Mouse (Mus musculus): ENCODE data around the gene Rnf123. TPM values are rescaled to one million over a fixed set of nuclear protein-coding genes. Genes with fewer than 3 reads are reported as not detected.

The Rnf123 gene
- polyA plus RNA-seq, 2 experiments: 88.2 to 146 TPM

DNA sequence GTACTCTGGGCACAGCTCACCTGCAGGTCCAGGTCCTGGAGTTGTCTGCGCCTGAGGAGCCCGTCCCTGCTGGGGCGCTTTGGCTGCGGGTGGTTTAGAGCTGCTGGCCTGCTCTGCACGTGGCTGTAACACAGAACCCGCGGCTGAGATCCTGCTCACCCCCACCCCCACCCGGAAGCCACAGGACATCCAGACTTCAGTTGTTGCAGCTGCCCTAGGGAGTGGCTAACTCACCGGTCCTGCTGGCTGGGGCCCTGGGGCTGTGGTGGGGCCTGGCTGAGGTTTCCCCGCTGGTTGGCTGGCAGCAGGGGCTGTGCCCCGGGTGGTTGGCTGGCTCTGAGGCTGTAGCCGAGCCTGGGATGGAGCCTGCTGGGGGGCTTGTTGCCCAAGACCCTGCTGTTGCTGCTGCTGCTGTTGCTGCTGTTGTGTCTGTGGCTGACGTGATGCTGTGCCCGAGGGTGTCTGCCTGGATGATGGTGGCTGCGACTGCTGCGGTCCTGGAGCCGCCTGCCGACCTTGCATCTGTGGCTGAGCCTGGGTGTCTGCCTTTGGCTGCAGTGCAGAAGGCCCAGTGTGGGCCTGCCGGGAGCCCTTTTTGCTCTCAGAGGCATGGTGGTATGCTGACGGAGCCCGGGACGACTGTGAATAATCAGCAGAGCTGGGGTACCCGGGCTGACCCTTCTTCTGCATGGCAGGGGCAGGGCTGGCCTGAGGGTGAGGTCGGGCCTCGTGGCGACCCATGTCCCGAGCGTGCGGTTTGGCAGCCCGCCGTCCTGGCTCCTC lies 21.8 kb upstream of the Rnf123 start:
- Histone ChIP-seq H3K36me3 (replicated peaks; ENCODE audit: control insufficient read depth, insufficient read depth, low read depth) (no peaks in the 10 kb centered on the region), H3K4me2 (ENCODE audit: low read depth) (peak overlapping the region; percentile 62), H3K27ac (no peak overlapping the region), H3K4me3 (ENCODE audit: insufficient read depth in 1 of 2, low read depth in 2 of 2, low read length in 2 of 2) (peak overlapping the region; percentile 39 to 40), H3K4me1 (replicated peaks; ENCODE audit: control insufficient read depth in 2 of 2, insufficient read depth in 2 of 2, low read length in 1 of 2) (peaks cover 6% of the 10 kb centered on the region in 2 experiments; a peak in 2 of 4 replicates), H3K9me3 (ENCODE audit: control insufficient read depth, low read length) (no peaks in the 10 kb centered on the region), H3K9ac (replicated peaks) (peak overlapping the region; percentile 59), H3K27me3 (ENCODE audit: control insufficient read depth, insufficient read depth, low read length) (no peaks in the 10 kb centered on the region)
- DNase-seq (ENCODE audit: low read depth in 3 of 3, low spot score in 3 of 3) (peak in 1 of 3 experiments; percentile 45), ATAC-seq (ENCODE audit: insufficient read depth) (peak; percentile 78)
- TF ChIP-seq EP300 (IDR thresholded peaks at IDR 0.05; ENCODE audit: low read depth) (no peak), CTCF (IDR thresholded peaks at IDR 0.05; ENCODE audit: low read depth) (no peak)
- 36% methylated on average over 31 of the region's 31 CpGs for WGBS (ENCODE audit: insufficient replicate concordance)

DNA sequence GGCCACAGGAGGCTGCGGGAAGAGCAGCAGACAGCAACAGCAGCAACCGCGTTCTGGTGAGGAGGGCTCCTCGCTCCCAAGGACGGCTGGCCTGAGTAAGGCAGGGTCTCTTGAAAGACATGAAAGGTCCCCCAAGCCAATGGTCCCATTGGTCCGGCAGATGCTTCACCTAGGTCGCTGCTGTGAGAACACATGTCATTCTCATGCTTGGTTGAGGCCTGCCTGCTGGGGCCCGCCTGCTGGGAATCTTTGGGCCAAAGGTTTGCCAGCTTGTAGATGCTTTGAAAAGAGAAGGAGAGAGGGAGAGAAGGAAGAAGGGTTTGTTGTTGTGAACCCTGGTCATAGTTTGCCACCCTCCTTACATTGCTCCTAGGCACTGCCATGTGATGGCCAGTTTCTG lies 16.5 kb upstream of the Rnf123 start:
- DNase-seq (ENCODE audit: low read depth in 3 of 3, low spot score in 3 of 3) (no peak), ATAC-seq (ENCODE audit: insufficient read depth) (no peak)
- TF ChIP-seq EP300 (IDR thresholded peaks at IDR 0.05; ENCODE audit: low read depth) (no peak), CTCF (IDR thresholded peaks at IDR 0.05; ENCODE audit: low read depth) (no peak)
- Histone ChIP-seq H3K27ac (no peak overlapping the region; the same call in 1 of the 2 replicates), H3K9ac (replicated peaks) (no peak overlapping the region), H3K9me3 (ENCODE audit: control insufficient read depth, low read length) (no peaks in the 10 kb centered on the region), H3K36me3 (replicated peaks; ENCODE audit: control insufficient read depth, insufficient read depth, low read depth) (no peaks in the 10 kb centered on the region), H3K4me3 (ENCODE audit: insufficient read depth in 1 of 2, low read depth in 2 of 2, low read length in 2 of 2) (no peak overlapping the region), H3K4me1 (replicated peaks; ENCODE audit: control insufficient read depth in 2 of 2, insufficient read depth in 2 of 2, low read length in 1 of 2) (peaks cover 26 to 29% of the 10 kb centered on the region in 2 experiments), H3K27me3 (ENCODE audit: control insufficient read depth, insufficient read depth, low read length) (no peaks in the 10 kb centered on the region), H3K4me2 (ENCODE audit: low read depth) (no peak overlapping the region)
- 87% methylated on average over 8 of the region's 8 CpGs for WGBS (ENCODE audit: insufficient replicate concordance)

GRCm38 (mm10) chr9:108095949-108096712 lies 13.0 kb upstream of the Rnf123 start:
- Histone ChIP-seq H3K4me3 (ENCODE audit: insufficient read depth in 1 of 2, low read depth in 2 of 2, low read length in 2 of 2) (peak overlapping the region; percentile 95 to 98), H3K36me3 (replicated peaks; ENCODE audit: control insufficient read depth, insufficient read depth, low read depth) (peaks cover 19% of the 10 kb centered on the region), H3K4me2 (ENCODE audit: low read depth) (peak overlapping the region; percentile 93), H3K9me3 (ENCODE audit: control insufficient read depth, low read length) (no peaks in the 10 kb centered on the region), H3K9ac (replicated peaks) (peak overlapping the region; percentile 85), H3K4me1 (replicated peaks; ENCODE audit: control insufficient read depth in 2 of 2, insufficient read depth in 2 of 2, low read length in 1 of 2) (peaks cover 25 to 27% of the 10 kb centered on the region in 2 experiments), H3K27ac (peak overlapping the region; percentile 96), H3K27me3 (ENCODE audit: control insufficient read depth, insufficient read depth, low read length) (no peaks in the 10 kb centered on the region)
- WGBS (ENCODE audit: insufficient replicate concordance): 39% methylated on average over 10 of the region's 10 CpGs
- ATAC-seq (ENCODE audit: insufficient read depth) (no peak), DNase-seq (ENCODE audit: low read depth in 3 of 3, low spot score in 3 of 3) (no peak)
- peak; percentile 72 for TF ChIP-seq CTCF (IDR thresholded peaks at IDR 0.05; ENCODE audit: low read depth)
- no peak for TF ChIP-seq EP300 (IDR thresholded peaks at IDR 0.05; ENCODE audit: low read depth)

DNA sequence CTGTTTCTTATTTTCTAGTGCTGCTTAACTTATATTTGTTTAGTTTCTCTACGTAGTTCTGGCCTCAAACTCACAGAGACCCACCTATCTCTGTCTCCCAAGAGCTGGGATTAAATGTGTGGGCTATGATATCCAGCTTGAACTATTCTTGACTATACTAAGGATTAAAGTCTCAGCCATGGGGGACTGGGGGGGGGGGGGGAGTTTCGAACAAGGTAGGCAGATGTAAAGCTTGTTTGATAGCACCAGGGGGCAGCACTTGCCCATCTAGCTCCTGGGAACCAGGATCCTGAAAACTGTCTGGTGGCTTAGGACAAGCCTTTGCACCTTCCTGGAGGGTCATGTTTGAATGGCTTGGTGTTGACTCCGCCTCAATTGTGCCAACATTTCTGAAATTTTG lies 12.4 kb upstream of the Rnf123 start:
- ATAC-seq (ENCODE audit: insufficient read depth): peak; percentile 20; the same call in 1 of the 2 replicates
- H3K9me3 ChIP-seq (ENCODE audit: control insufficient read depth, low read length): no peaks in the 10 kb centered on the region
- H3K9ac ChIP-seq (replicated peaks): peak overlapping the region; percentile 85
- TF ChIP-seq EP300 (IDR thresholded peaks at IDR 0.05; ENCODE audit: low read depth): no peak
- peak; percentile 90 for TF ChIP-seq CTCF (IDR thresholded peaks at IDR 0.05; ENCODE audit: low read depth)
- peak overlapping the region; percentile 96 for H3K27ac ChIP-seq
- WGBS (ENCODE audit: insufficient replicate concordance): under 1% methylated on average over 3 of the region's 3 CpGs
- DNase-seq (ENCODE audit: low read depth in 3 of 3, low spot score in 3 of 3): peak; percentile 76 to 82 (median 79)
- peaks cover 25 to 27% of the 10 kb centered on the region in 2 experiments for H3K4me1 ChIP-seq (replicated peaks; ENCODE audit: control insufficient read depth in 2 of 2, insufficient read depth in 2 of 2, low read length in 1 of 2)
- peaks cover 25% of the 10 kb centered on the region for H3K36me3 ChIP-seq (replicated peaks; ENCODE audit: control insufficient read depth, insufficient read depth, low read depth)
- H3K4me3 ChIP-seq (ENCODE audit: insufficient read depth in 1 of 2, low read depth in 2 of 2, low read length in 2 of 2): peak overlapping the region; percentile 95 to 98
- peak overlapping the region; percentile 93 for H3K4me2 ChIP-seq (ENCODE audit: low read depth)
- H3K27me3 ChIP-seq (ENCODE audit: control insufficient read depth, insufficient read depth, low read length): no peaks in the 10 kb centered on the region

DNA sequence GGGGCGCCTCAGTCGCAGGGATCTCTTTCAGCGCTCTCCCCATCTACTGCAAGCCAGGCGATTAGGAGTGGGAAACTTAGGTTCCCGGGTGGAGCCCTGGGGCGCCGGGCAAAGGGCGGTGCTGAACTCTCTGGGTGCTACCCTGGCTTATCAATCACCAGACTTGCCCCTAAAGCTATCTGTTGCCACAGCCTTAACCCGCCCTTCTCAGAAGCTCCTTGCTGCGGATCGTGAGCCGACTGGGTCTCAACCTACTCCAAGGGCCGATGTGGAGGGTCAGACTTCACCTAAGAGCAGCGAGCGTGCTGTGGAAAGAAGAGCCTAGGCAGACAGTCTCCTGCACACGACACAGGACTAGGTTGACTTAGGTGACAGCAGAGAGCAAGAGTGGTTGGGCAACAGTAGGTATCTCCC lies 11.9 kb upstream of the Rnf123 start:
- Histone ChIP-seq H3K4me3 (ENCODE audit: insufficient read depth in 1 of 2, low read depth in 2 of 2, low read length in 2 of 2) (peak overlapping the region; percentile 95 to 98), H3K4me1 (replicated peaks; ENCODE audit: control insufficient read depth in 2 of 2, insufficient read depth in 2 of 2, low read length in 1 of 2) (peaks cover 25 to 27% of the 10 kb centered on the region in 2 experiments), H3K4me2 (ENCODE audit: low read depth) (peak overlapping the region; percentile 93), H3K9ac (replicated peaks) (peak overlapping the region; percentile 85), H3K9me3 (ENCODE audit: control insufficient read depth, low read length) (no peaks in the 10 kb centered on the region), H3K27ac (peak overlapping the region; percentile 96), H3K27me3 (ENCODE audit: control insufficient read depth, insufficient read depth, low read length) (no peaks in the 10 kb centered on the region), H3K36me3 (replicated peaks; ENCODE audit: control insufficient read depth, insufficient read depth, low read depth) (peaks cover 30% of the 10 kb centered on the region)
- 0% methylated on average over 16 of the region's 16 CpGs for WGBS (ENCODE audit: insufficient replicate concordance)
- DNase-seq (ENCODE audit: low read depth in 3 of 3, low spot score in 3 of 3): peak; percentile 93 to 95 (median 94)
- ATAC-seq (ENCODE audit: insufficient read depth): peak; percentile 86
- TF ChIP-seq EP300 (IDR thresholded peaks at IDR 0.05; ENCODE audit: low read depth): peak; percentile 94
- TF ChIP-seq CTCF (IDR thresholded peaks at IDR 0.05; ENCODE audit: low read depth): no peak

All from liver, embryonic 14.5 days (tissue).